Mouse (Mus musculus): ENCODE data around the gene Actc1. TPM values are rescaled to one million over a fixed set of nuclear protein-coding genes. Genes with fewer than 3 reads are reported as not detected.
A peak's percentile ranks its signal among the peaks of the same experiment; 100 is the strongest.

Gene Actc1
- polyA plus RNA-seq, 1 experiment from 2014 or later: 10.0 TPM

- Histone ChIP-seq H3K27me3 (ENCODE audit: control insufficient read depth, insufficient read depth, low read length) (no peaks in the 10 kb centered on the region), H3K9me3 (ENCODE audit: control insufficient read depth, low read length) (no peaks in the 10 kb centered on the region), H3K36me3 (ENCODE audit: control insufficient read depth, insufficient read depth, low read length) (no peaks in the 10 kb centered on the region), H3K4me3 (ENCODE audit: low read depth, low read length) (no peak overlapping the region), H3K9ac (replicated peaks; ENCODE audit: low read depth, low read length) (no peak overlapping the region), H3K4me1 (ENCODE audit: control insufficient read depth, insufficient read depth, low read length) (no peaks in the 10 kb centered on the region), H3K4me2 (ENCODE audit: low read depth, low read length) (no peak overlapping the region), H3K27ac (ENCODE audit: low read depth, low read length) (no peak overlapping the region)
- peak; percentile 65; the same call in 1 of the 2 replicates for ATAC-seq (ENCODE audit: low read depth)
- 67% methylated on average over 9 of the region's 9 CpGs for WGBS
These were observed 40.2 kb upstream of the Actc1 start for GRCm38 (mm10) chr2:114093577-114093976.

DNA sequence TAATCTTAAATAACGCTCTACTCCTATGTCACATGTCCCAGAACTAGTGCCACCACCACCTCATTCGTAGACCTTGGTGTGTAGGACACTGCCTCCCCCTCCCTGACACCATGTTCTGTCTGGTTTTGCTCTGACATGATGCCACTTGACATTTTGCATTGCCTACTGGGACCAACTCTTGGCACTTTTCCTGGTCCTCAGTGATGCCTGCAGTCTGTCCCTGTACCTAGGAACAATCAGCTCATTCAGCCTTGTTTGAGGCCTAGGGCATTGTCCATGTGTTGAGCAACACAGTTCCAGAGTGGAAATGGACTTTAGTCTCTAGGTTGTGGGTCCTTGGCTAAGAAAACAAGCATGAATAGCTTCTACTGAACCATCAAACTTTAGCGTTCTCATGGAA lies 36.5 kb upstream of the Actc1 start:
- no peak overlapping the region for H3K4me2 ChIP-seq (ENCODE audit: low read depth, low read length)
- no peaks in the 10 kb centered on the region for H3K36me3 ChIP-seq (ENCODE audit: control insufficient read depth, insufficient read depth, low read length)
- 83% methylated on average over 3 of the region's 3 CpGs for WGBS
- H3K27ac ChIP-seq (ENCODE audit: low read depth, low read length): no peak overlapping the region
- no peaks in the 10 kb centered on the region for H3K27me3 ChIP-seq (ENCODE audit: control insufficient read depth, insufficient read depth, low read length)
- no peak for ATAC-seq (ENCODE audit: low read depth)
- H3K4me1 ChIP-seq (ENCODE audit: control insufficient read depth, insufficient read depth, low read length): no peaks in the 10 kb centered on the region
- no peaks in the 10 kb centered on the region for H3K9me3 ChIP-seq (ENCODE audit: control insufficient read depth, low read length)
- H3K4me3 ChIP-seq (ENCODE audit: low read depth, low read length): no peak overlapping the region
- no peak overlapping the region for H3K9ac ChIP-seq (replicated peaks; ENCODE audit: low read depth, low read length)

DNA sequence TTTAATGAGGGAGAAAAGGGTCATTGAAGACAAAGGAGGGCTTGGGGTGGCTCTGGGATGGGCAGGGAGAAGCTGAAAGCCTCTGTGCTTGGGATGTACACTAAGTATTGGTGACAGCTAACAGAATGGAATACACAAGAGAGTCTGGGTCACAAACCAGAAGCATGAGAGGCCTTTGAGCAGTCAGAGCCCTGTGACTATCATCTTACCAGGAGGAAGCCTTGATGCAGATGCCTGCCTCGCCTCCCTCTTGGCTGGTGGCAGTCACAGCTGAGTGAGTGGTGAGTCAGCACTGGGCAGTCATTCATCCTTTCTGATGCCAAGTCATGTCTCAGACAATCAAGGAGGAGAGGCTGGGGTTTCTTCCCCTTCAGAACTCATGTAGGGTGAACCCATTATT lies 33.9 kb upstream of the Actc1 start:
- Histone ChIP-seq H3K9ac (replicated peaks; ENCODE audit: low read depth, low read length) (no peak overlapping the region), H3K27ac (ENCODE audit: low read depth, low read length) (no peak overlapping the region), H3K4me1 (ENCODE audit: control insufficient read depth, insufficient read depth, low read length) (no peaks in the 10 kb centered on the region), H3K27me3 (ENCODE audit: control insufficient read depth, insufficient read depth, low read length) (no peaks in the 10 kb centered on the region), H3K4me2 (ENCODE audit: low read depth, low read length) (no peak overlapping the region), H3K36me3 (ENCODE audit: control insufficient read depth, insufficient read depth, low read length) (no peaks in the 10 kb centered on the region), H3K9me3 (ENCODE audit: control insufficient read depth, low read length) (no peaks in the 10 kb centered on the region), H3K4me3 (ENCODE audit: low read depth, low read length) (no peak overlapping the region)
- WGBS: 75% methylated on average over 1 of the region's 1 CpGs
- no peak for ATAC-seq (ENCODE audit: low read depth)

DNA sequence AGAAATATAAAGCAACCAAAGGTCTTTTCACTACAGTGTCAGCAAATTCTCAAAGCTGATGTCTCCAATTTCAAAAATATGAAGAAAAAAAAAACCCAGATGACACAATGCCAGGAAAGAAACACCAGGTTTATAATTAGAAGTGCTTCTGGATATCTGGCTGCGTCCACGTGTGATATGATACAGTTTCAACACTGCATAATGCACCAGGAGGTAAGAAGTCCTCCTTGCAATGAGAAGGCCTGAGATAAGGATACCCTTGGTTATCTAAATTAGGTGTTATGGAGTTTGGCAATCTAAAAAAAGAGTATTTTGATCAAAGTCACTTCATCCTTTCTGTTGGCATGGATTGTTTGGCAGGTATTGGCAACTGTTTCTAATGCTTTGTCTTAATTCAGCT lies 18.5 kb upstream of the Actc1 start:
- H3K4me1 ChIP-seq (ENCODE audit: control insufficient read depth, insufficient read depth, low read length): no peaks in the 10 kb centered on the region
- ATAC-seq (ENCODE audit: low read depth): no peak
- no peaks in the 10 kb centered on the region for H3K9me3 ChIP-seq (ENCODE audit: control insufficient read depth, low read length)
- 92% methylated on average over 2 of the region's 2 CpGs for WGBS
- no peak overlapping the region for H3K4me2 ChIP-seq (ENCODE audit: low read depth, low read length)
- H3K27ac ChIP-seq (ENCODE audit: low read depth, low read length): no peak overlapping the region
- no peaks in the 10 kb centered on the region for H3K36me3 ChIP-seq (ENCODE audit: control insufficient read depth, insufficient read depth, low read length)
- no peak overlapping the region for H3K4me3 ChIP-seq (ENCODE audit: low read depth, low read length)
- no peaks in the 10 kb centered on the region for H3K27me3 ChIP-seq (ENCODE audit: control insufficient read depth, insufficient read depth, low read length)
- H3K9ac ChIP-seq (replicated peaks; ENCODE audit: low read depth, low read length): no peak overlapping the region

DNA sequence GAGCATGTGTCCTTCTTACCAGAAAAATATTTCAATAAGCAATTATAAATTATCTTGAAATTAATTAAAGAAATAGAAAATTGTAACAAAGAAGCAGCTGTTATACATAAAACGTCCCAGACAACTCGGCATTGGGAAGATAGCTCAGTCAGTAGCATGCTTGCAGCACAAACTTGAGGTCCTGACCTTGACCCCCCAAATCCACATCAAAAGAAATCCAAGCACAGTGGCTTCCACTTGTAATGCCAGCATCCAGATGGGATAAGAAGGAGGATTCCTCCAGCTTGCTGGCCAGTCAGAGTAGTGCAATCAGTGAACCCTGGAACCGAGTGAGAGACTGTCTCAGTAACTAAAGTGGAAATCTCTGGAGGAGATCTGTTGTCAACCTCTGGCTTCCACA lies 12.9 kb upstream of the Actc1 start:
- no peaks in the 10 kb centered on the region for H3K27me3 ChIP-seq (ENCODE audit: control insufficient read depth, insufficient read depth, low read length)
- H3K9ac ChIP-seq (replicated peaks; ENCODE audit: low read depth, low read length): no peak overlapping the region
- H3K4me3 ChIP-seq (ENCODE audit: low read depth, low read length): no peak overlapping the region
- H3K36me3 ChIP-seq (ENCODE audit: control insufficient read depth, insufficient read depth, low read length): no peaks in the 10 kb centered on the region
- no peak overlapping the region for H3K4me2 ChIP-seq (ENCODE audit: low read depth, low read length)
- H3K4me1 ChIP-seq (ENCODE audit: control insufficient read depth, insufficient read depth, low read length): no peaks in the 10 kb centered on the region
- no peak for ATAC-seq (ENCODE audit: low read depth)
- WGBS: 81% methylated on average over 3 of the region's 3 CpGs
- H3K27ac ChIP-seq (ENCODE audit: low read depth, low read length): no peak overlapping the region
- H3K9me3 ChIP-seq (ENCODE audit: control insufficient read depth, low read length): no peaks in the 10 kb centered on the region

DNA sequence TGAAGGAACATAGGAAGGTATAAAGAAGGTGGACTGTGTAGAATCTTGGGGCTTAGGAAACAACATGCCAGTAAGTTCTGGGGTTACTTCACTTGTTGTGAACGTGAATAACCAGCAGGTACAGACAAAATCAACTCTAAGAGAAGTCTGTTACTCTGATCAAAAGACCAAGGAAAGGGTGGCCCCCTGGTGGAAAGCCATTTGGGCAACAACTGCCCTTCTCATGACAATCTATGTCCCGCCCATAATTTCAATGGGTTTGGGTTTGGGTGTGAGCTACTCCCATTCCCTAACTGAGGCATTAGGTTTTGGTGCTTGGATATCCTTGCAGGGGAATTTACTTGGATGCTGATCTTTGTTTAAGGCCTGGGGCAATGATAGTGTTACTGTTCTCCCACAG lies 10.7 kb upstream of the Actc1 start:
- WGBS: 77% methylated on average over 2 of the region's 2 CpGs
- Histone ChIP-seq H3K27ac (ENCODE audit: low read depth, low read length) (no peak overlapping the region), H3K4me1 (ENCODE audit: control insufficient read depth, insufficient read depth, low read length) (no peaks in the 10 kb centered on the region), H3K27me3 (ENCODE audit: control insufficient read depth, insufficient read depth, low read length) (no peaks in the 10 kb centered on the region), H3K9me3 (ENCODE audit: control insufficient read depth, low read length) (no peaks in the 10 kb centered on the region), H3K4me2 (ENCODE audit: low read depth, low read length) (no peak overlapping the region), H3K4me3 (ENCODE audit: low read depth, low read length) (no peak overlapping the region), H3K9ac (replicated peaks; ENCODE audit: low read depth, low read length) (no peak overlapping the region), H3K36me3 (ENCODE audit: control insufficient read depth, insufficient read depth, low read length) (no peaks in the 10 kb centered on the region)
- ATAC-seq (ENCODE audit: low read depth): no peak

DNA sequence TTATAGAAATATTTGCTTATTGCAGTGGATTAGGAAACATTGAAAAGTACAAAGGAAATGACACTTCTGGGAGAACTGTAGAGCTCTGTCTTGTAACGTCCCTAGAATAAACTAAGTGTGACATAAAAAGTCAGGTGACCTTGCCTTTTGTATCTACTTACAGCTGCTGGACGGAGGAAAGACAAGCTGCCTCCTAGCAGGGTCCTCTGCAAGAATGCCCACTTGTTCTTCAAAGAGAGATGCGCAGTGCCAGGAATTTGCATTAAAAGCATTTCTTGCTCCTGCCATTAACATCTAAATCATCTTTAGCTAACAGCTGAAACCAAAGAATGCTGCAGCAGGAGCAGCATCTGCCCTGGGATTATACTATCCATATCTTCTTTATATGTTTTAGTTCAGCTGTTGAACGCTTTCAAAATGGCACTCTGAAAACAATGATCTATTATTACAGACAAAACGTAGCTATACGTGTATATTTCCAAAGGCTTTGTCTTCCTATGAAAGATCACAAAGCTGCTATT lies 6.8 kb upstream of the Actc1 start:
- no peak overlapping the region for H3K27ac ChIP-seq (ENCODE audit: low read depth, low read length)
- no peak for ATAC-seq (ENCODE audit: low read depth)
- H3K36me3 ChIP-seq (ENCODE audit: control insufficient read depth, insufficient read depth, low read length): no peaks in the 10 kb centered on the region
- H3K9ac ChIP-seq (replicated peaks; ENCODE audit: low read depth, low read length): no peak overlapping the region
- WGBS: 35% methylated on average over 6 of the region's 6 CpGs
- no peaks in the 10 kb centered on the region for H3K4me1 ChIP-seq (ENCODE audit: control insufficient read depth, insufficient read depth, low read length)
- no peaks in the 10 kb centered on the region for H3K9me3 ChIP-seq (ENCODE audit: control insufficient read depth, low read length)
- no peaks in the 10 kb centered on the region for H3K27me3 ChIP-seq (ENCODE audit: control insufficient read depth, insufficient read depth, low read length)
- H3K4me2 ChIP-seq (ENCODE audit: low read depth, low read length): no peak overlapping the region
- no peak overlapping the region for H3K4me3 ChIP-seq (ENCODE audit: low read depth, low read length)

DNA sequence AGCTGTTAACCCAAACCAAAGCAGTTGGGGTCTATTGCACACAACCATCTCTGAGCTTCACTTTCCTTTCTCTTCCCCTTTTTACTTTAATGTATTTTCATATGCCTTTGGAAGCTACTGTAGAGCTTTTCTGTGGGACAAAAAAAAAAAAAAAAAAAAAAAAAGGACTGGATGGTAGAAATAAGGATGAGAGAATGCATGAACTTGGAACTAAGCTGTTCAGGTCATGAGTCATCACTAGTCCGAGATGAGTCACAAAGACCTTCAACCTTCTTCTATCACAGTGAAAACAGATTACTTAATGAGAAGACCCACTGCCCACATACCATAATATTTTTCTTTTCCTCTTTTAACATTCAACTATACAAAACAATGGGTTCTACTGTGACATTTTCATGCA lies 6.3 kb upstream of the Actc1 start:
- Histone ChIP-seq H3K4me3 (ENCODE audit: low read depth, low read length) (no peak overlapping the region), H3K9me3 (ENCODE audit: control insufficient read depth, low read length) (no peaks in the 10 kb centered on the region), H3K4me1 (ENCODE audit: control insufficient read depth, insufficient read depth, low read length) (no peaks in the 10 kb centered on the region), H3K27me3 (ENCODE audit: control insufficient read depth, insufficient read depth, low read length) (no peaks in the 10 kb centered on the region), H3K9ac (replicated peaks; ENCODE audit: low read depth, low read length) (no peak overlapping the region), H3K4me2 (ENCODE audit: low read depth, low read length) (no peak overlapping the region), H3K36me3 (ENCODE audit: control insufficient read depth, insufficient read depth, low read length) (no peaks in the 10 kb centered on the region), H3K27ac (ENCODE audit: low read depth, low read length) (no peak overlapping the region)
- 76% methylated on average over 1 of the region's 1 CpGs for WGBS
- no peak for ATAC-seq (ENCODE audit: low read depth)

DNA sequence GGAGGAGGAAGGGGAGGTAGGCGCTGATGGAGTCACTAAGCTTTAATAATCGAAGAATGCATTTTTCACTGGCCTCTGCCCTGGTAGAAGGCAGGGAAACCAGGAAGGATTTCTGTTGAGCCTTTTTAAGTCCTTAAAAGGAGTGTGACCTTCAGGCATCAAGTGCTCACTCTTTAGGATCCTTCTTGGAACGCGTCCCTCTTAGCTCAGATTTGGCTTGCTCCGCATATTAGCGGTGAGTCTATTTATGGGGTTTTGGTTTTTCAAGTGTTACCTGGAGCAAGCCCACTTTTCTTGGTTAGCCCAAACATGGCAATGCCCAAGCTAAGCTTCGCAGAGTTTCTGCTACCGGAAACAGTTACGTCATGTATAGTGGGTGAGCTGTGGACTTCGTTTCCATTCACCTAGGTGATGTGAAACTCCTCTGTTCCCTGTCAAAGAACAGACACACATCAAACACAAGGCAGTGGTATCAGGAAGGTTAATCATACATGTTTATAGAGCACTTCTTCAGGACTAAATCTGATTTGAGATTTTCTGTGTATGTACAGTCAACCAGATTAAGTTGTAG lies 5.0 kb upstream of the Actc1 start:
- ATAC-seq (ENCODE audit: low read depth): no peak
- no peak overlapping the region for H3K4me3 ChIP-seq (ENCODE audit: low read depth, low read length)
- WGBS: 95% methylated on average over 10 of the region's 10 CpGs
- no peak overlapping the region for H3K4me2 ChIP-seq (ENCODE audit: low read depth, low read length)
- no peaks in the 10 kb centered on the region for H3K4me1 ChIP-seq (ENCODE audit: control insufficient read depth, insufficient read depth, low read length)
- H3K27ac ChIP-seq (ENCODE audit: low read depth, low read length): no peak overlapping the region
- H3K9me3 ChIP-seq (ENCODE audit: control insufficient read depth, low read length): no peaks in the 10 kb centered on the region
- H3K27me3 ChIP-seq (ENCODE audit: control insufficient read depth, insufficient read depth, low read length): no peaks in the 10 kb centered on the region
- H3K9ac ChIP-seq (replicated peaks; ENCODE audit: low read depth, low read length): no peak overlapping the region
- H3K36me3 ChIP-seq (ENCODE audit: control insufficient read depth, insufficient read depth, low read length): no peaks in the 10 kb centered on the region

All from neural tube, embryonic 14.5 days (tissue).